Mouse (Mus musculus) liver, adult 2 months (tissue): ENCODE data around the gene Exoc3l. TPM values are rescaled to one million over a fixed set of nuclear protein-coding genes. Genes with fewer than 3 reads are reported as not detected.

Experiments used
- DNase-seq: peaks from one replicate; pipeline ENCODE4 v3.0.0-alpha.2; 2011; ENCODE audit warnings: low read depth, low spot score; ENCODE audit errors: extremely low read depth
- H3K27ac ChIP-seq: fragments of 200-500 bp; replicated peaks from 2 replicates; pipeline ENCODE4 v1.5.1; 2012; ENCODE audit warnings: low read depth, mild to moderate bottlenecking, control low read depth, inconsistent platforms, low read length; ENCODE audit not compliant: insufficient read depth
- H3K27me3 ChIP-seq: fragments of 200-500 bp; 2 replicates; pipeline ENCODE4 v1.6.1; 2012; ENCODE audit warnings: mild to moderate bottlenecking, moderate library complexity, low read length, inconsistent platforms; ENCODE audit not compliant: control insufficient read depth, insufficient read depth
- H3K36me3 ChIP-seq: fragments of 200-500 bp; 2 replicates; pipeline ENCODE4 v1.6.1; 2012; ENCODE audit warnings: low read length, inconsistent platforms; ENCODE audit not compliant: control insufficient read depth, insufficient read depth
- H3K4me1 ChIP-seq: fragments of 200-500 bp; 2 replicates; pipeline ENCODE4 v1.6.1; 2011; ENCODE audit warnings: low read length; ENCODE audit not compliant: control insufficient read depth, insufficient read depth
- H3K4me3 ChIP-seq: fragments of 200-500 bp; 2 replicates; pipeline ENCODE4 v1.5.1; 2011; ENCODE audit warnings: low read depth, mild to moderate bottlenecking, control low read depth, low read length, moderate library complexity; ENCODE audit not compliant: insufficient read depth
- H3K79me2 ChIP-seq: fragments of 200-500 bp; 2 replicates; pipeline ENCODE4 v1.6.1; 2012; ENCODE audit warnings: inconsistent platforms, mild to moderate bottlenecking, low read length, moderate library complexity; ENCODE audit not compliant: control insufficient read depth, insufficient read depth
- H3K9ac ChIP-seq: fragments of 200-500 bp; 2 replicates; pipeline ENCODE4 v1.6.1; 2012; ENCODE audit warnings: low read depth, mild to moderate bottlenecking, control low read depth, inconsistent platforms, low read length
- CTCF ChIP-seq: fragments of 200-500 bp; IDR thresholded peaks from 2 replicates; pipeline ENCODE4 v1.5.1; 2011; ENCODE audit warnings: low read depth, low read length, control low read depth
- POLR2A ChIP-seq: fragments of 200-500 bp; IDR thresholded peaks from 2 replicates; pipeline ENCODE4 v1.6.1; 2011; ENCODE audit warnings: low read length, control low read depth; ENCODE audit not compliant: insufficient read depth; ENCODE audit errors: extremely low read depth
- WGBS: fragments of 180-500 bp; shearing (Covaris S2); methylation state at CpG from one replicate; pipeline ENCODE4 v1.1.7; 2018; 5-methylcytosine and 5-hydroxymethylcytosine counted together
- polyA plus RNA-seq: library from polyadenylated mRNA; depleted of rRNA; stranded (reverse); fragments of >200 nt; gene quantifications from 2 replicates; pipeline ENCODE4 v1.2.3, GENCODE M21; 2012
- total RNA-seq: library from RNA; depleted of rRNA; stranded (reverse); fragments of >200 nt; gene quantifications from 2 replicates; pipeline ENCODE4 v1.2.3, GENCODE M21; 2014

The Exoc3l gene
- total and polyA plus RNA-seq, 2 experiments = 3.6 to 9.3 TPM

DNA sequence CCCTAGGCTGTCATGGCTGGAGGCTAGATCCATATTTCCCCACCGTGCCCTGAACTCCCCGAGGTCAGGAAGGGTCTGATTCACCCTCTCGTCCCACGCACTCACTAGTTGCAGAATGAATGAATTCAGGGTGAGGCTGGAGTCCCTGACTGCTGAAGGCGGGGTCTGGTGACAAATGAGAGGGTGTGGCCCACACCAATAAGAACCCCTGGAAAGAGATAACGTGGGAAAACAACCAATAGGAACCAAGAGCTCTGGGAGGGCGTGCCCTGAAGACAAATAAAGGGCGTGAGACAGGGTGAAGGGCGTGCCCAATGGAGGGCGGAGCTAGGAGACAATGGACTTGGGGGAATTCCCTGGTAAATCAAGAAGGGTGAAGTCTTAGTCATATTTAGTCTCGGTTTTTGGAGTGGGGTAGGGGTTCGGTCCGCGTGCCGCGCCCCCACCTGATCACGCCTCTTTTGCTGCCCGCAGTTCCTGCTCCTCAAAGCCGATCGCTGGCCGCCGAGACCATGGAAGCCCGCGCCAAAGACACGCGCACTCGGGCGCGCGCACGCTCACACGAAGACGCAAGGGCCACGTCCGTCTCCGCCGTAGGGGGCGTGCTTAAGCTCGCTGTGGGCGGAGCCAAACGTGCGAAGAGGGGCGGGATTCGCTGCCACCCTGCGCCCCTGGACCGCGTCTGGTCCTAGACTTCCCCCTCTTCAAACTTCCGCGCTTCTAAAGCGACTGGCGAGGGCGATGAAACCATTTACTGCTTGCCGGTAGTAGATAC lies 6.8 kb downstream of the Exoc3l start:
- DNase-seq = peak; percentile 79
- Histone ChIP-seq H3K36me3 (no peaks in the 10 kb centered on the region), H3K4me3 (peak overlapping the region; percentile 77), H3K27ac (no peak overlapping the region), H3K27me3 (no peaks in the 10 kb centered on the region), H3K79me2 (no peaks in the 10 kb centered on the region), H3K9ac (peak overlapping the region; percentile 63), H3K4me1 (peaks cover 8% of the 10 kb centered on the region; the same call in 1 of the 2 replicates)
- no peak for TF ChIP-seq POLR2A
- TF ChIP-seq CTCF = no peak
- 8% methylated on average over 53 of the region's 53 CpGs for WGBS

DNA sequence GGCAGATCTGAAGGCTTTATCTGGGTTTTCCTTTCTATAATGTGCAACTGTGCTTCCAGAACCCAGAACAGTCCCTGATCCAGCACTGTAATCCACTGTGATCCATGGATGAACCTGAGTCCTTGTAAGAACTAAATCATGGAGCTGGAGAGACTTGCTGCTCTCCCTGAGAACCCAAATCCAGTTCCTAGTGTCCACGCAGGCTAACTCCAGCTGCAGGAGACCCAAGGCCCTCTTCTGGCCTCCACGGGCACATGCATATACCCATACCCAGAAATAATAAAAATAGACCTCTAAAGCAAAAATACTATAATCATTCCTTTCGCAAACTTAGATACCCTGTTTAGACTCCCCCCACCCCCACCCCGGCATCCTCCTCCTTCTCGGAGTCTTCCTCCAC lies 7.7 kb downstream of the Exoc3l start:
- no peaks in the 10 kb centered on the region for H3K27me3 ChIP-seq

DNA sequence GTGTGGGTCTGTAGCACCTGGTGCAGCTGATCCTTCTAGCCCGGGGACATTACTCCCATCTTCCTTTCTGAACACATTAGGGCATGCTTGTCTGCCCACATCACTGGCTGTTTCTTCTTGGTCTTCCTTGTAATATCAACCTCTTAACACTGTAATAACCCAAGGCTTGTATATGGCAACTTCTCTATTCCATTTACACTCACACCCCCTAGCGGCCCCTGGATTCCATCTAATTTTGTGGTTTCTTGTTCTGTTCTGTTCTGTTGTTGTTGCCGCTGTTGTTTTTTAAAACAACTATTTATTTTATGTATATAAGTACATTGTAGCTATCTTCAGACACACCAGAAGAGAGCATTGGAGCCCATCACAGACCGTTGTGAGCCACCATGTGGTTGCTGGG lies 9.0 kb downstream of the Exoc3l start:
- Histone ChIP-seq H3K9ac (no peak overlapping the region), H3K79me2 (no peaks in the 10 kb centered on the region), H3K36me3 (no peaks in the 10 kb centered on the region), H3K4me1 (peaks cover 10% of the 10 kb centered on the region), H3K27me3 (no peaks in the 10 kb centered on the region), H3K27ac (no peak overlapping the region), H3K4me3 (no peak overlapping the region)
- no peak for DNase-seq
- no peak for TF ChIP-seq POLR2A
- WGBS = 87% methylated on average over 4 of the region's 4 CpGs

More for the DNA sequence above, 7.7 kb downstream of the Exoc3l start:
- WGBS = 97% methylated on average over 5 of the region's 5 CpGs
- TF ChIP-seq POLR2A (no peak), CTCF (no peak)
- Histone ChIP-seq H3K36me3 (no peaks in the 10 kb centered on the region), H3K4me3 (no peak overlapping the region), H3K9ac (no peak overlapping the region), H3K4me1 (peaks cover 8% of the 10 kb centered on the region; the same call in 1 of the 2 replicates), H3K79me2 (no peaks in the 10 kb centered on the region), H3K27ac (no peak overlapping the region)
- no peak for DNase-seq

DNA sequence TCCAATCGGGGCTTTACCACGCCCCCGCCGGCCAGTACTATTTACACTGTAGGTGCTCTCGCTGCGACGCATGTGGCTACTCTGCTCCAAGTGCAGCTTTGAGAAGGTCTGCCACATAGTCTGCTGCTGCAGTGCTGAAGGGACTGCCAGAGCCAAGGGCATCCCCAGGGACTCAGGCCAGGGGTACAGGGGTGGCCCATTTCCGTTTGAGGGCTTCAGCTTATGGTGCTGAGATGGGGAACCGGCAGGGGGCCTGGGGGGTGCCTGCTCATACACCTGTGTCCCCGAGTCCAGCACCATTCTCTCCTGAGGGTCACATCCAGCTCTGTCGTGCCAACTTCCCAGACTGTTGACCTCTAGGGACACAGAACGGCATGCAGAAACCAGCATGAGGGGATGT lies 10.4 kb downstream of the Exoc3l start:
- H3K4me1 ChIP-seq = peaks cover 9% of the 10 kb centered on the region
- H3K4me3 ChIP-seq = no peak overlapping the region
- H3K36me3 ChIP-seq = no peaks in the 10 kb centered on the region
- no peak overlapping the region for H3K27ac ChIP-seq
- no peak for DNase-seq
- H3K79me2 ChIP-seq = no peaks in the 10 kb centered on the region
- no peaks in the 10 kb centered on the region for H3K27me3 ChIP-seq
- TF ChIP-seq CTCF = no peak
- TF ChIP-seq POLR2A = no peak
- WGBS = 38% methylated on average over 12 of the region's 12 CpGs
- H3K9ac ChIP-seq = no peak overlapping the region

DNA sequence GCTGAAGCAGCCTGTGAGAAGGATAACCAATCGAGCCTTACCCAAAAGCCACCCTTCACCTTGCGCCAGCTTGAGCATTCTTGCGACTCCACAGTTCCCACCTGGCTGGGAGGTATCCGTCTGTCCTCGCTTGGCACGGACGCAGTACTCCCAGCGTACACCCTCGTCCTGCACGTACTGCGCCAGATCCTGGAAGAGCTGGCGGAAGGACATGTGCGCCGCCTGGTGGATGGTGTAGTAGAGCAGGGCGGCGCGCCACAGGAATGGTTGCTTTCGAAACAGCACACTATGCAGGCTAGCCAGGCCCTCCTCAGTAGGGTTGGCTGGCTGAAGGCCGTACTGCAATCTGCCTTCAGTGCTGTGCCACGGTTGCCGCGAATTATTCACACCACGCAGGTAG lies 12.8 kb downstream of the Exoc3l start:
- peak; percentile 65 for DNase-seq
- Histone ChIP-seq H3K27me3 (no peaks in the 10 kb centered on the region), H3K36me3 (no peaks in the 10 kb centered on the region), H3K4me3 (no peak overlapping the region), H3K79me2 (no peaks in the 10 kb centered on the region), H3K9ac (no peak overlapping the region), H3K27ac (no peak overlapping the region), H3K4me1 (peaks cover 6% of the 10 kb centered on the region)
- peak; percentile 98 for TF ChIP-seq CTCF
- TF ChIP-seq POLR2A = no peak
- 32% methylated on average over 23 of the region's 23 CpGs for WGBS

DNA sequence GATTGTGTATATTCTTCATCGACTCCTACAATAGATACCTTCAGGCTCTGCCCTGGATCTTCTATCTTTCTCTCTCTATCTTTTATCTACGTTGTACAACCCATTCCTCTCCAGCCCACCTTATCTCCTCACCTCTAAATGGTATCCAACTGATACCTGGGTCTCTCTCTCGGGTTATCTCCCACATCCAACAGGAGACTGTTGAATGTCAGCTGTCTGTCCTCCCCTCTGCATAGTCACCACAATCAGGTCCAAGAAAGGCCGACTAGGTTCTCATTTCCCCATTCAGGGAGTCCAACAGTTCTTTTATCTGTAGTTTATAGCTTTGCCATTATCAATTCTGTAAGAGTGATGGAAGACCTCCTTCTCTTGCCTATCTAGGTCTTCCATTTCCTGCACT lies 13.7 kb downstream of the Exoc3l start:
- 91% methylated on average over 4 of the region's 4 CpGs for WGBS
- Histone ChIP-seq H3K9ac (no peak overlapping the region), H3K4me1 (peaks cover 6% of the 10 kb centered on the region), H3K79me2 (no peaks in the 10 kb centered on the region), H3K4me3 (no peak overlapping the region), H3K27ac (no peak overlapping the region), H3K36me3 (no peaks in the 10 kb centered on the region), H3K27me3 (no peaks in the 10 kb centered on the region)
- no peak for DNase-seq
- TF ChIP-seq CTCF (no peak), POLR2A (no peak)
